Mouse (Mus musculus): Measurements from ENCODE around the gene Emc4. TPM values are rescaled to one million over a fixed set of nuclear protein-coding genes. Genes with fewer than 3 reads are reported as not detected.

Gene Emc4
- total and polyA plus RNA-seq, 3 experiments, result 171 to 201 TPM; not detected in 1

DNA sequence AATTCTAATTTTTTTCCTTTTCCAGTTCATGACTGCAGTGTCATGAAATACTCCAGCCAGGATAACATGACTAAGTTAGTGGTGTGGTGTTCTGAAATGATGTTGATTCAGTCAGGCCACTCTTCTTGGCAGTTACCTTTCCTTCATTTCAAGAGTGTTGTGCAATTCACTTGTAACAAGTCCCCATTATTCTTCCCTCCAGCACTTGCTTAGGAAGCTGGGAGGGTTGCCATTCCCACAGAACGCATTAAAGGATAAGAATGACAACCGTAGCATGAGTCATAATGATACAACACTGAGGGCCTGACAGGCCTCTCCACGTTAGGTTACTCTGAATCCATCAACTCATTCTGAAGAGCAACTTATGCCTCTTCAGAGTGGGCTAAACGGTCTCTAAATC is 5.3 kb upstream of the Emc4 start:
- Histone ChIP-seq H3K36me3 (ENCODE audit: control insufficient read depth in 1 of 2, insufficient read depth in 2 of 2, low read length in 2 of 2) (peaks cover 0 to 9% of the 10 kb centered on the region in 2 experiments; a peak in 2 of 4 replicates), H3K9me3 (replicated peaks; ENCODE audit: insufficient read depth, low read length) (no peaks in the 10 kb centered on the region), H3K79me2 (ENCODE audit: control insufficient read depth, insufficient read depth, low read length, poor library complexity) (no peaks in the 10 kb centered on the region), H3K27ac (ENCODE audit: control insufficient read depth, low read depth, low read length) (no peak overlapping the region), H3K27me3 (ENCODE audit: control insufficient read depth in 1 of 2, insufficient read depth in 2 of 2, low read length in 2 of 2) (no peaks in the 10 kb centered on the region), H3K9ac (ENCODE audit: control insufficient read depth, low read depth, low read length, poor library complexity, severe bottlenecking) (no peak overlapping the region), H3K4me1 (ENCODE audit: control insufficient read depth in 1 of 2, insufficient read depth in 2 of 2, low read length in 2 of 2) (peaks cover 7 to 17% of the 10 kb centered on the region in 2 experiments), H3K4me3 (ENCODE audit: control insufficient read depth in 1 of 2, insufficient read depth in 1 of 2, low read depth in 2 of 2, low read length in 2 of 2) (no peak overlapping the region)
- DNase-seq (ENCODE audit: low read depth, low spot score), result no peak
- TF ChIP-seq ZKSCAN1 (IDR thresholded peaks at IDR 0.05; ENCODE audit: low read depth, low read length), result no peak
- TF ChIP-seq BHLHE40 (IDR thresholded peaks at IDR 0.05; ENCODE audit: borderline replicate concordance, low read depth, low read length), result no peak
- no peak for TF ChIP-seq POLR2AphosphoS5 (IDR thresholded peaks at IDR 0.05; ENCODE audit: borderline replicate concordance, low read depth, low read length)
- TF ChIP-seq NELFE (IDR thresholded peaks at IDR 0.05; ENCODE audit: low read depth, low read length), result no peak
- no peak for TF ChIP-seq CTCF (IDR thresholded peaks at IDR 0.05 in 2 of 3, conservative IDR thresholded peaks at IDR 0.05 in 1 of 3; ENCODE audit: control insufficient read depth in 1 of 3, insufficient read depth in 1 of 3, low read depth in 2 of 3, low read length in 3 of 3, poor library complexity in 1 of 3, severe bottlenecking in 1 of 3)
- no peak for TF ChIP-seq ETS1 (IDR thresholded peaks at IDR 0.05; ENCODE audit: low read depth, low read length)
- no peak for TF ChIP-seq MAFK (IDR thresholded peaks at IDR 0.05; ENCODE audit: borderline replicate concordance, low read depth, low read length)
- no peak for TF ChIP-seq POLR2AphosphoS2 (IDR thresholded peaks at IDR 0.05; ENCODE audit: low read length)
- no peak for TF ChIP-seq SMC3 (IDR thresholded peaks at IDR 0.05; ENCODE audit: low read depth, low read length)

DNA sequence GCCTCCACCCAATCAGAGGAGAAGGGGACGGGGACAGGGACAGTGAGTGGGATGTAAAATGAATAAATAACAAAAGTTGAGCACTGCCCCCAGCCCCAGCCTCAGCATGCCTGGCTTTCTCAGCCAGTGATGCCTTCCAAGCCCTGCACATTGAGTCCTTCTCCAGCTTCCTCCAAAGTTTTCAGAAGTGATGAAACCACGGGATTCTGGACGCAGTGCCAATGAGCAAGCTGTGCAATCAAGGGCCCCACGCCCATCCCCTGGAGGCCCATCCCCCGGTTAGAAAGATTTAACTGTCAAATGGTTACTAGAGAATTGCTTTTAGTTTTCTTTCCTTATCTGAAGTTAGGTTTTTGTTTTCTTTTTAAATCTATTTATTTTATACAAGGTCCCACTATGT is 2.1 kb upstream of the Emc4 start:
- H3K36me3 ChIP-seq (ENCODE audit: control insufficient read depth in 1 of 2, insufficient read depth in 2 of 2, low read length in 2 of 2), result peaks cover 5 to 19% of the 10 kb centered on the region in 2 experiments
- peaks cover 20% of the 10 kb centered on the region for H3K79me2 ChIP-seq (ENCODE audit: control insufficient read depth, insufficient read depth, low read length, poor library complexity)
- no peak overlapping the region for H3K9ac ChIP-seq (ENCODE audit: control insufficient read depth, low read depth, low read length, poor library complexity, severe bottlenecking)
- no peak overlapping the region for H3K4me3 ChIP-seq (ENCODE audit: control insufficient read depth in 1 of 2, insufficient read depth in 1 of 2, low read depth in 2 of 2, low read length in 2 of 2)
- H3K4me1 ChIP-seq (ENCODE audit: control insufficient read depth in 1 of 2, insufficient read depth in 2 of 2, low read length in 2 of 2), result peaks cover 12 to 18% of the 10 kb centered on the region in 2 experiments
- DNase-seq (ENCODE audit: low read depth, low spot score), result no peak
- H3K9me3 ChIP-seq (replicated peaks; ENCODE audit: insufficient read depth, low read length), result no peaks in the 10 kb centered on the region
- H3K27me3 ChIP-seq (ENCODE audit: control insufficient read depth in 1 of 2, insufficient read depth in 2 of 2, low read length in 2 of 2), result no peaks in the 10 kb centered on the region
- no peak for TF ChIP-seq ZKSCAN1 (IDR thresholded peaks at IDR 0.05; ENCODE audit: low read depth, low read length)
- TF ChIP-seq MAX (IDR thresholded peaks at IDR 0.05; ENCODE audit: low read length), result no peak
- no peak for TF ChIP-seq KAT2A (conservative IDR thresholded peaks at IDR 0.05; ENCODE audit: low read depth, low read length)
- TF ChIP-seq TAL1 (IDR thresholded peaks at IDR 0.05; ENCODE audit: low read length), result no peak
- no peak for TF ChIP-seq MYC (IDR thresholded peaks at IDR 0.05; ENCODE audit: low read depth, low read length)
- no peak for TF ChIP-seq TCF12 (IDR thresholded peaks at IDR 0.05; ENCODE audit: low read depth, low read length)
- no peak for TF ChIP-seq EP300 (IDR thresholded peaks at IDR 0.05; ENCODE audit: low read depth in 1 of 2, low read length in 2 of 2)
- TF ChIP-seq RAD21 (IDR thresholded peaks at IDR 0.05; ENCODE audit: low read depth, low read length), result no peak
- no peak for TF ChIP-seq ETS1 (IDR thresholded peaks at IDR 0.05; ENCODE audit: low read depth, low read length)
- no peak for TF ChIP-seq UBTF (IDR thresholded peaks at IDR 0.05; ENCODE audit: borderline replicate concordance, insufficient read depth, low read depth, low read length)
- no peak for TF ChIP-seq NELFE (IDR thresholded peaks at IDR 0.05; ENCODE audit: low read depth, low read length)
- no peak for TF ChIP-seq JUND (IDR thresholded peaks at IDR 0.05; ENCODE audit: low read depth, low read length)
- TF ChIP-seq GATA1 (IDR thresholded peaks at IDR 0.05; ENCODE audit: low read depth, low read length), result no peak
- no peak for TF ChIP-seq ZNF384 (IDR thresholded peaks at IDR 0.05; ENCODE audit: low read depth, low read length)
- no peak for TF ChIP-seq POLR2A (IDR thresholded peaks at IDR 0.05; ENCODE audit: control insufficient read depth in 1 of 2, insufficient read depth in 1 of 2, low read depth in 1 of 2, low read length in 2 of 2, poor library complexity in 1 of 2)
- no peak for TF ChIP-seq MAFK (IDR thresholded peaks at IDR 0.05; ENCODE audit: borderline replicate concordance, low read depth, low read length)
- TF ChIP-seq ELF1 (IDR thresholded peaks at IDR 0.05; ENCODE audit: low read depth, low read length), result no peak
- H3K27ac ChIP-seq (ENCODE audit: control insufficient read depth, low read depth, low read length), result no peak overlapping the region
